In genomic region chr16:13448706-13449090, GRCm38 (mm10) we compare ENCODE assay signal across 8 mouse cellular contexts.
A peak's percentile ranks its signal among the peaks of the same experiment; 100 is the strongest.
DNase-seq lines count a peak whose midpoint lies in the region; ATAC-seq and TF ChIP-seq lines count a peak whose summit lies in the region.

No protein-coding gene starts in this region.

- peak overlapping the region; percentile 64 for H3K4me3 ChIP-seq in lung, embryonic 16.5 days (ENCODE audit: low read length)
- peak overlapping the region; percentile 69 for H3K4me3 ChIP-seq in forebrain, embryonic 13.5 days
- H3K4me3 ChIP-seq in limb, embryonic 12.5 days (replicated peaks): peak overlapping the region; percentile 83
- peak overlapping the region; percentile 66 for H3K4me3 ChIP-seq in olfactory bulb, adult 2 months (ENCODE audit: insufficient read depth, low read depth, low read length)

- WGBS in lung, embryonic 16.5 days: 19% methylated on average over 8 of the region's 8 CpGs
- 10% methylated on average over 8 of the region's 8 CpGs for WGBS in forebrain, embryonic 13.5 days
- 4% methylated on average over 8 of the region's 8 CpGs for WGBS in limb, embryonic 12.5 days
- 49% methylated on average over 8 of the region's 8 CpGs for WGBS in olfactory bulb, adult 2 months

- DNase-seq in lung, postnatal 4 days: no peak
- no peak for DNase-seq in urinary bladder, postnatal 25 days (ENCODE audit: low spot score)
- no peak for DNase-seq in cerebellum, adult 9-10 months
- DNase-seq in frontal cortex, postnatal 10 days (ENCODE audit: low spot score in 2 of 2): no peak

- peaks cover 14% of the 10 kb centered on the region for H3K4me1 ChIP-seq in lung, embryonic 16.5 days (replicated peaks; ENCODE audit: control insufficient read depth, insufficient read depth, low read length)
- peaks cover 69% of the 10 kb centered on the region for H3K4me1 ChIP-seq in forebrain, embryonic 13.5 days
- peaks cover 25% of the 10 kb centered on the region for H3K4me1 ChIP-seq in limb, embryonic 12.5 days (replicated peaks)
- H3K4me1 ChIP-seq in olfactory bulb, adult 2 months (ENCODE audit: control insufficient read depth, insufficient read depth, low read length): peaks cover 13% of the 10 kb centered on the region

- ATAC-seq in lung, embryonic 16.5 days (ENCODE audit: low read depth): no peak
- no peak for ATAC-seq in forebrain, embryonic 13.5 days
- ATAC-seq in limb, embryonic 12.5 days (ENCODE audit: insufficient number of reproducible peaks, insufficient read depth, low FRiP score, low TSS enrichment, low read depth): no peak

- no peaks in the 10 kb centered on the region for H3K36me3 ChIP-seq in lung, embryonic 16.5 days (ENCODE audit: control insufficient read depth, insufficient read depth, low read length)
- H3K36me3 ChIP-seq in forebrain, embryonic 13.5 days (ENCODE audit: poor library complexity, severe bottlenecking): no peaks in the 10 kb centered on the region
- H3K36me3 ChIP-seq in limb, embryonic 12.5 days: no peaks in the 10 kb centered on the region

- H3K9ac ChIP-seq in lung, embryonic 16.5 days (ENCODE audit: low read length): peak overlapping the region; percentile 72
- H3K9ac ChIP-seq in forebrain, embryonic 13.5 days: peak overlapping the region; percentile 79
- 0 out of 2 replicates have a peak overlapping the region, but pooled peaks have one; percentile 89 for H3K9ac ChIP-seq in limb, embryonic 12.5 days (replicated peaks)

- H3K9me3 ChIP-seq in lung, embryonic 16.5 days (ENCODE audit: control insufficient read depth, low read length): no peaks in the 10 kb centered on the region
- H3K9me3 ChIP-seq in forebrain, embryonic 13.5 days (replicated peaks): no peaks in the 10 kb centered on the region
- H3K9me3 ChIP-seq in limb, embryonic 12.5 days: no peaks in the 10 kb centered on the region

- H3K27ac ChIP-seq in lung, embryonic 16.5 days (ENCODE audit: low read length): no peak overlapping the region
- H3K27ac ChIP-seq in forebrain, embryonic 13.5 days: no peak overlapping the region
- no peak overlapping the region for H3K27ac ChIP-seq in limb, embryonic 12.5 days
- H3K27ac ChIP-seq in olfactory bulb, adult 2 months (ENCODE audit: insufficient read depth, low read depth, low read length): no peak overlapping the region

- no peaks in the 10 kb centered on the region; the same call in 1 of the 2 replicates for H3K27me3 ChIP-seq in lung, embryonic 16.5 days (ENCODE audit: control insufficient read depth, insufficient read depth, low read depth, low read length)
- peaks cover 86% of the 10 kb centered on the region for H3K27me3 ChIP-seq in forebrain, embryonic 13.5 days
- peaks cover 75% of the 10 kb centered on the region for H3K27me3 ChIP-seq in limb, embryonic 12.5 days

- TF ChIP-seq POLR2A in olfactory bulb, adult 2 months (IDR thresholded peaks at IDR 0.05; ENCODE audit: insufficient read depth, low read depth, low read length): no peak

- H3K4me2 ChIP-seq in lung, embryonic 16.5 days (ENCODE audit: low read depth, low read length): peak overlapping the region; percentile 97
- peak overlapping the region; percentile 98 for H3K4me2 ChIP-seq in forebrain, embryonic 13.5 days
- H3K4me2 ChIP-seq in limb, embryonic 12.5 days: peak overlapping the region; percentile 99

- TF ChIP-seq CTCF in olfactory bulb, adult 2 months (IDR thresholded peaks at IDR 0.05; ENCODE audit: insufficient read depth, low read depth, low read length): no peak
